Mouse (Mus musculus): ENCODE data around the gene Sap30bp. TPM values are rescaled to one million over a fixed set of nuclear protein-coding genes. Genes with fewer than 3 reads are reported as not detected.

Sap30bp gene
- polyA plus RNA-seq, 1 experiment from 2014 or later = 23.5 TPM

Other genes with a start within 250 kb of the Sap30bp start
- 103 and 118 TPM in 2 replicates for gene Grb2, start 224.7 kb upstream of the Sap30bp start, polyA plus RNA-seq (2015; fragmentation: Nextera tagmentation; extraction: Ambion mirVana)
- gene Tmem94, start 167.8 kb upstream of the Sap30bp start, polyA plus RNA-seq (2015; fragmentation: Nextera tagmentation; extraction: Ambion mirVana) = 36.8 and 43.1 TPM in 2 replicates
- gene Caskin2, start 119.6 kb upstream of the Sap30bp start, polyA plus RNA-seq (2015; fragmentation: Nextera tagmentation; extraction: Ambion mirVana) = 18.9 and 22.1 TPM in 2 replicates
- gene Tsen54, start 118.6 kb upstream of the Sap30bp start, polyA plus RNA-seq (2015; fragmentation: Nextera tagmentation; extraction: Ambion mirVana) = 26.2 and 28.3 TPM in 2 replicates
- gene Llgl2, start 109.2 kb upstream of the Sap30bp start, polyA plus RNA-seq (2015; fragmentation: Nextera tagmentation; extraction: Ambion mirVana) = 17.7 and 18.2 TPM in 2 replicates
- gene Myo15b, start 74.9 kb upstream of the Sap30bp start, polyA plus RNA-seq (2015; fragmentation: Nextera tagmentation; extraction: Ambion mirVana) = 0.17 and 1.7 TPM in 2 replicates
- 68.4 and 82.9 TPM in 2 replicates for gene Smim5, start 33.3 kb upstream of the Sap30bp start, polyA plus RNA-seq (2015; fragmentation: Nextera tagmentation; extraction: Ambion mirVana)
- 3.7 and 5.7 TPM in 2 replicates for gene Smim6, start 21.3 kb upstream of the Sap30bp start, polyA plus RNA-seq (2015; fragmentation: Nextera tagmentation; extraction: Ambion mirVana)
- 13.2 and 13.6 TPM in 2 replicates for gene Recql5, start 195 bp downstream of the Sap30bp start, polyA plus RNA-seq (2015; fragmentation: Nextera tagmentation; extraction: Ambion mirVana)
- gene Itgb4, start 41.4 kb downstream of the Sap30bp start, polyA plus RNA-seq (2015; fragmentation: Nextera tagmentation; extraction: Ambion mirVana) = 2.7 and 4.4 TPM in 2 replicates
- 142 and 153 TPM in 2 replicates for gene Galk1, start 79.4 kb downstream of the Sap30bp start, polyA plus RNA-seq (2015; fragmentation: Nextera tagmentation; extraction: Ambion mirVana)
- gene H3f3b, start 94.7 kb downstream of the Sap30bp start, polyA plus RNA-seq (2015; fragmentation: Nextera tagmentation; extraction: Ambion mirVana) = 661 and 709 TPM in 2 replicates
- 22.7 and 23.2 TPM in 2 replicates for gene Unk, start 97.0 kb downstream of the Sap30bp start, polyA plus RNA-seq (2015; fragmentation: Nextera tagmentation; extraction: Ambion mirVana)
- gene Unc13d, start 144.7 kb downstream of the Sap30bp start, polyA plus RNA-seq (2015; fragmentation: Nextera tagmentation; extraction: Ambion mirVana) = 3.2 and 5.9 TPM in 2 replicates
- gene Wbp2, start 153.7 kb downstream of the Sap30bp start, polyA plus RNA-seq (2015; fragmentation: Nextera tagmentation; extraction: Ambion mirVana) = 143 and 153 TPM in 2 replicates
- gene Trim47, start 193.9 kb downstream of the Sap30bp start, polyA plus RNA-seq (2015; fragmentation: Nextera tagmentation; extraction: Ambion mirVana) = 79.8 and 89.2 TPM in 2 replicates
- gene Trim65, start 197.8 kb downstream of the Sap30bp start, polyA plus RNA-seq (2015; fragmentation: Nextera tagmentation; extraction: Ambion mirVana) = 5.3 and 6.5 TPM in 2 replicates
- 102 and 106 TPM in 2 replicates for gene Mrpl38, start 205.6 kb downstream of the Sap30bp start, polyA plus RNA-seq (2015; fragmentation: Nextera tagmentation; extraction: Ambion mirVana)
- gene Fbf1, start 234.9 kb downstream of the Sap30bp start, polyA plus RNA-seq (2015; fragmentation: Nextera tagmentation; extraction: Ambion mirVana) = 20.8 and 23.7 TPM in 2 replicates